Mouse (Mus musculus): ENCODE data around the gene Pkn1.
A peak's percentile ranks its signal among the peaks of the same experiment; 100 is the strongest.

Pkn1 gene

GRCm38 (mm10) chr8:83698661-83699453 is at the start of gene Pkn1:
Pkn1 (minus strand) TSS chr8:83699179.
- peak; percentile 63 to 73 for DNase-seq

GRCm38 (mm10) chr8:83748708-83749107 is 49.7 kb upstream of the Pkn1 start:
- DNase-seq, result peak; percentile 93 to 96

GRCm38 (mm10) chr8:83747661-83748346 is 48.8 kb upstream of the Pkn1 start:
- DNase-seq, result peak; percentile 89

GRCm38 (mm10) chr8:83744070-83744469 is 45.1 kb upstream of the Pkn1 start:
- DNase-seq, result peak in 1 of 2 experiments; percentile 11

- DNase-seq, result no peak
These were observed 44.0 kb upstream of the Pkn1 start for GRCm38 (mm10) chr8:83742968-83743367.

GRCm38 (mm10) chr8:83741849-83742655 is 43.1 kb upstream of the Pkn1 start:
- peak; percentile 80 to 88 for DNase-seq

- DNase-seq, result peak; percentile 85 to 88
These were observed 42.2 kb upstream of the Pkn1 start, which contains the start of gene Adgre5 for GRCm38 (mm10) chr8:83740976-83741741. Adgre5 (minus strand) TSS chr8:83741326.

GRCm38 (mm10) chr8:83740586-83740975 is 41.6 kb upstream of the Pkn1 start:
- no peak for DNase-seq

GRCm38 (mm10) chr8:83739711-83740468 is 40.9 kb upstream of the Pkn1 start:
- peak; percentile 83 for DNase-seq

GRCm38 (mm10) chr8:83738949-83739710 is 40.2 kb upstream of the Pkn1 start:
- peak; percentile 25 to 48 for DNase-seq

- peak; percentile 77 to 80 for DNase-seq
These were observed 39.0 kb upstream of the Pkn1 start for GRCm38 (mm10) chr8:83737852-83738562.

- peak; percentile 67 to 68 for DNase-seq
These were observed 38.4 kb upstream of the Pkn1 start for GRCm38 (mm10) chr8:83737346-83737745.

- DNase-seq, result peak; percentile 78 to 83
These were observed 37.7 kb upstream of the Pkn1 start for GRCm38 (mm10) chr8:83736681-83737080.

- peak in 1 of 2 experiments; percentile 4 for DNase-seq
These were observed 33.9 kb upstream of the Pkn1 start for GRCm38 (mm10) chr8:83732919-83733318.

GRCm38 (mm10) chr8:83731906-83732305 is 32.9 kb upstream of the Pkn1 start:
- DNase-seq, result peak; percentile 63 to 68

GRCm38 (mm10) chr8:83729009-83729807 is 30.2 kb upstream of the Pkn1 start:
- DNase-seq, result peak; percentile 77 to 80

- peak; percentile 40 to 41 for DNase-seq
These were observed 26.6 kb upstream of the Pkn1 start for GRCm38 (mm10) chr8:83725521-83726102.

GRCm38 (mm10) chr8:83724697-83725482 is 25.9 kb upstream of the Pkn1 start:
- peak; percentile 89 to 90 for DNase-seq
